Mouse (Mus musculus): Measurements from ENCODE around the gene Sun2. TPM values are rescaled to one million over a fixed set of nuclear protein-coding genes. Genes with fewer than 3 reads are reported as not detected.
A peak's percentile ranks its signal among the peaks of the same experiment; 100 is the strongest.

The Sun2 gene
- total RNA-seq, 2 experiments from 2014 or later = 60.4 to 61.3 TPM

- no peak for DNase-seq (ENCODE audit: low spot score in 2 of 2)
Measured at GRCm38 (mm10) chr15:79757118-79757517, 14.8 kb upstream of the Sun2 start.

GRCm38 (mm10) chr15:79755977-79756625 lies 13.8 kb upstream of the Sun2 start:
- DNase-seq (ENCODE audit: low spot score in 2 of 2) = no peak

- no peak for DNase-seq (ENCODE audit: low spot score in 2 of 2)
Measured at GRCm38 (mm10) chr15:79755176-79755575, 12.8 kb upstream of the Sun2 start.

- no peak for DNase-seq (ENCODE audit: low spot score in 2 of 2)
Measured at GRCm38 (mm10) chr15:79753873-79754272, 11.5 kb upstream of the Sun2 start.

- no peak for DNase-seq (ENCODE audit: low spot score in 2 of 2)
Measured at GRCm38 (mm10) chr15:79753420-79753752, 11.1 kb upstream of the Sun2 start.

- peak; percentile 72 to 75 for DNase-seq (ENCODE audit: low spot score in 2 of 2)
Measured at GRCm38 (mm10) chr15:79752742-79753419, 10.5 kb upstream of the Sun2 start.

GRCm38 (mm10) chr15:79751772-79752171 lies 9.4 kb upstream of the Sun2 start:
- DNase-seq (ENCODE audit: low spot score in 2 of 2) = no peak

GRCm38 (mm10) chr15:79750266-79750665 lies 7.9 kb upstream of the Sun2 start:
- DNase-seq (ENCODE audit: low spot score in 2 of 2) = no peak

- DNase-seq (ENCODE audit: low spot score in 2 of 2) = no peak
Measured at GRCm38 (mm10) chr15:79749162-79749561, 6.8 kb upstream of the Sun2 start.

- DNase-seq (ENCODE audit: low spot score in 2 of 2) = no peak
Measured at GRCm38 (mm10) chr15:79747998-79748397, 5.7 kb upstream of the Sun2 start.

GRCm38 (mm10) chr15:79745883-79746282 lies 3.5 kb upstream of the Sun2 start:
- DNase-seq (ENCODE audit: low spot score in 2 of 2) = no peak

- no peak for DNase-seq (ENCODE audit: low spot score in 2 of 2)
Measured at GRCm38 (mm10) chr15:79745312-79745711, 3.0 kb upstream of the Sun2 start.

- no peak for DNase-seq (ENCODE audit: low spot score in 2 of 2)
Measured at GRCm38 (mm10) chr15:79744742-79745141, 2.4 kb upstream of the Sun2 start.

- DNase-seq (ENCODE audit: low spot score in 2 of 2) = no peak
Measured at GRCm38 (mm10) chr15:79744001-79744400, 1.7 kb upstream of the Sun2 start.

- no peak for DNase-seq (ENCODE audit: low spot score in 2 of 2)
Measured at GRCm38 (mm10) chr15:79742706-79743023, 329 bp upstream of the Sun2 start.

- DNase-seq (ENCODE audit: low spot score in 2 of 2) = no peak
Measured at GRCm38 (mm10) chr15:79741173-79741858, 1.0 kb downstream of the Sun2 start.

GRCm38 (mm10) chr15:79740739-79741138 lies 1.6 kb downstream of the Sun2 start:
- DNase-seq (ENCODE audit: low spot score in 2 of 2) = no peak

GRCm38 (mm10) chr15:79734311-79734710 lies 8.0 kb downstream of the Sun2 start:
- no peak for DNase-seq (ENCODE audit: low spot score in 2 of 2)

- no peak for DNase-seq (ENCODE audit: low spot score in 2 of 2)
Measured at GRCm38 (mm10) chr15:79733640-79734039, 8.7 kb downstream of the Sun2 start.

GRCm38 (mm10) chr15:79733192-79733591 lies 9.1 kb downstream of the Sun2 start:
- DNase-seq (ENCODE audit: low spot score in 2 of 2) = no peak

GRCm38 (mm10) chr15:79731554-79731953 lies 10.8 kb downstream of the Sun2 start:
- no peak for DNase-seq (ENCODE audit: low spot score in 2 of 2)

- no peak for DNase-seq (ENCODE audit: low spot score in 2 of 2)
Measured at GRCm38 (mm10) chr15:79728731-79729388, 13.5 kb downstream of the Sun2 start.

Measured in gastrocnemius, postnatal 4 days (tissue).